Comparison of ENCODE assay signal across 21 mouse cellular contexts in the genomic region with DNA sequence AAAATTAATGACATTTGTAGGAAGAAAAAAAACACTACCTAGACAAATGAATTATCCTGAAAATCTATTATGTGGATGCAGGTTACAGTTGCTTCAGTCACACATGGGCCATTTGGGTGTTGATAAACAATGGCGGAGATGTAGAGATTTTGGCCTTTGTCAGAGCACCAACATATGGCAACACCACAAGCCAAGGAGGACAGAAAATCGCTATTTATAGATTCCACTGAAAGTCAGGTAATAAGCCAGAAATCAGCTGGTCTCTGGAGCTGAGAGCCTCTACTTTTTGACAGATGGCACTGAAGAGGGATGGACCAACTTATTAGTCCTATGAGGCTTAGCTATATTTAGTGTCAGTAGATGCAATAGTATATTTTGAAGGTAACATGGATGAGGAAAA.
DNase-seq lines count a peak whose midpoint lies in the region; ATAC-seq lines count a peak whose summit lies in the region.
"Had no signal": no experiment of that assay in that cellular context is flagged by ENCODE, and none has a peak within 500 bp of the region (broad histone marks: within the 10 kb centered on the region; RNA-seq: fewer than 3 reads in every experiment).

No protein-coding gene starts in this region.

- no peak overlapping the region for H3K9ac ChIP-seq in forebrain, embryonic 14.5 days (ENCODE audit: low read length)
- H3K9ac ChIP-seq in forebrain, embryonic 11.5 days (ENCODE audit: low read length): no peak overlapping the region
- H3K9ac ChIP-seq: heart, embryonic 15.5 days; hindbrain, embryonic 13.5 days had no signal

- no peak for ATAC-seq in forebrain, embryonic 14.5 days
- no peak for ATAC-seq in forebrain, embryonic 11.5 days (replicated peaks; ENCODE audit: low FRiP score)
- ATAC-seq: forebrain, embryonic 16.5 days; hindbrain, postnatal 0 days had no signal

- H3K27ac ChIP-seq in forebrain, embryonic 14.5 days (ENCODE audit: low read depth, low read length): no peak overlapping the region
- H3K27ac ChIP-seq in forebrain, embryonic 11.5 days (ENCODE audit: low read depth, low read length): no peak overlapping the region
- H3K27ac ChIP-seq: embryonic facial prominence, embryonic 10.5 days; forebrain, embryonic 10.5 days; heart, adult 2 months; heart, embryonic 15.5 days; hindbrain, embryonic 13.5 days; hindbrain, postnatal 0 days had no signal

- 73% methylated on average over 2 of the region's 2 CpGs for WGBS in forebrain, embryonic 14.5 days
- WGBS in forebrain, embryonic 11.5 days: 86% methylated on average over 2 of the region's 2 CpGs

- DNase-seq in forebrain, embryonic 14.5 days (ENCODE audit: low spot score): peak; percentile 6
- no peak for DNase-seq in forebrain, embryonic 11.5 days (ENCODE audit: low spot score)
- DNase-seq in cerebellum, adult 11-12 months: peak; percentile 89
- DNase-seq in cerebellum, adult 9-10 months: peak; percentile 97
- peak; percentile 65 to 76 for DNase-seq in cerebellum, postnatal 25 days
- DNase-seq in frontal cortex, postnatal 25 days (ENCODE audit: low spot score in 2 of 2): no peak
- DNase-seq in adipocyte (ENCODE audit: low spot score): no peak
- no peak for DNase-seq in left cerebral cortex, postnatal 36 days (ENCODE audit: low spot score in 2 of 2)
- DNase-seq: adrenal gland, postnatal 10 days; gastrocnemius, postnatal 14 days; heart, adult 2 months; heart, postnatal 14 days; kidney, adult 11 months had no signal

- no peaks in the 10 kb centered on the region for H3K27me3 ChIP-seq in forebrain, embryonic 14.5 days (replicated peaks; ENCODE audit: control insufficient read depth, insufficient read depth, low read length)
- H3K27me3 ChIP-seq in forebrain, embryonic 11.5 days (ENCODE audit: control insufficient read depth, insufficient read depth, low read length): no peaks in the 10 kb centered on the region
- H3K27me3 ChIP-seq: CH12.LX; heart, embryonic 15.5 days; hindbrain, embryonic 13.5 days had no signal

- no peaks in the 10 kb centered on the region for H3K9me3 ChIP-seq in forebrain, embryonic 14.5 days (replicated peaks; ENCODE audit: control insufficient read depth, low read length)
- H3K9me3 ChIP-seq in forebrain, embryonic 11.5 days (ENCODE audit: control insufficient read depth, low read length): no peaks in the 10 kb centered on the region
- H3K9me3 ChIP-seq: embryonic facial prominence, embryonic 10.5 days; forebrain, embryonic 10.5 days; heart, embryonic 15.5 days; hindbrain, embryonic 13.5 days had no signal

- intact Hi-C loops in left cerebral cortex, postnatal 36 days (cut with DNase I): no loop called here

- no peaks in the 10 kb centered on the region for H3K36me3 ChIP-seq in forebrain, embryonic 14.5 days (ENCODE audit: control insufficient read depth, insufficient read depth, low read length)
- H3K36me3 ChIP-seq in forebrain, embryonic 11.5 days (ENCODE audit: control insufficient read depth, insufficient read depth, low read length): no peaks in the 10 kb centered on the region
- H3K36me3 ChIP-seq: embryonic facial prominence, embryonic 10.5 days; forebrain, embryonic 10.5 days; heart, embryonic 15.5 days; hindbrain, embryonic 13.5 days had no signal

- no peak overlapping the region for H3K4me2 ChIP-seq in forebrain, embryonic 14.5 days (ENCODE audit: low read length)
- no peak overlapping the region for H3K4me2 ChIP-seq in forebrain, embryonic 11.5 days (ENCODE audit: low read depth, low read length, severe bottlenecking)
- H3K4me2 ChIP-seq: heart, embryonic 11.5 days; heart, embryonic 15.5 days; hindbrain, embryonic 13.5 days had no signal

- no peaks in the 10 kb centered on the region for H3K4me1 ChIP-seq in forebrain, embryonic 14.5 days (ENCODE audit: control insufficient read depth, insufficient read depth, low read length)
- H3K4me1 ChIP-seq in forebrain, embryonic 11.5 days (replicated peaks; ENCODE audit: control insufficient read depth, insufficient read depth, low read length): no peaks in the 10 kb centered on the region
- H3K4me1 ChIP-seq: embryonic facial prominence, embryonic 10.5 days; forebrain, embryonic 10.5 days; heart, embryonic 15.5 days; hindbrain, embryonic 13.5 days had no signal

- H3K4me3 ChIP-seq in forebrain, embryonic 14.5 days (ENCODE audit: low read depth, low read length): no peak overlapping the region
- no peak overlapping the region for H3K4me3 ChIP-seq in forebrain, embryonic 11.5 days (ENCODE audit: low read depth, low read length)
- H3K4me3 ChIP-seq: embryonic facial prominence, embryonic 10.5 days; forebrain, embryonic 10.5 days; heart, adult 2 months; heart, embryonic 15.5 days; hindbrain, embryonic 13.5 days had no signal

Comparison
In these comparisons a context has a peak if more than half of its experiments do, and no peak if none do; other contexts are left out.
1. DNase-seq: peak in forebrain, embryonic 14.5 days (single experiment), cerebellum, adult 11-12 months (single experiment), cerebellum, adult 9-10 months (single experiment) and cerebellum, postnatal 25 days (2 of 2); none in forebrain, embryonic 11.5 days (single experiment), frontal cortex, postnatal 25 days (0 of 2), adipocyte (single experiment) and left cerebral cortex, postnatal 36 days (0 of 2).